Mouse (Mus musculus) ES-CJ7 (cell line): Measurements from ENCODE around the gene Hist1h2bg.
"Not testable (repeated sequence)": the region's sequence is repeated elsewhere in the genome, so short reads cannot be mapped to it uniquely, and the experiment has no call there.

Experiments
- DNase-seq: peaks from one replicate; pipeline ENCODE4 v3.0.0; 2011; ENCODE audit warnings: low read depth, low spot score

Gene Hist1h2bg

GRCm38 (mm10) chr13:23561883-23562659 lies 9.1 kb upstream of the Hist1h2bg start, which contains the start of gene Hist1h3e:
Gene Hist1h3e, minus strand, starts transcription at chr13:23562369.
- DNase-seq = peak; percentile 99

GRCm38 (mm10) chr13:23562699-23563462 lies 8.3 kb upstream of the Hist1h2bg start:
- peak; percentile 90 for DNase-seq

GRCm38 (mm10) chr13:23564482-23564881 lies 6.7 kb upstream of the Hist1h2bg start:
- no peak for DNase-seq

- DNase-seq = peak; percentile 56
Observed at GRCm38 (mm10) chr13:23570261-23571021, 755 bp upstream of the Hist1h2bg start.

- peak; percentile 67 for DNase-seq
Observed at GRCm38 (mm10) chr13:23571504-23572217, 465 bp downstream of the Hist1h2bg start.

GRCm38 (mm10) chr13:23572218-23573033 lies 1.2 kb downstream of the Hist1h2bg start:
- DNase-seq = peak; percentile 51

- DNase-seq = not testable (repeated sequence)
Observed at GRCm38 (mm10) chr13:23573034-23573897, 2.1 kb downstream of the Hist1h2bg start.

GRCm38 (mm10) chr13:23573898-23574524 lies 2.8 kb downstream of the Hist1h2bg start, which contains the start of the genes Hist1h2bf and Hist1h2ad:
Gene Hist1h2bf, minus strand, starts transcription at chr13:23574196.
Gene Hist1h2ad, plus strand, starts transcription at chr13:23574381.
- DNase-seq = peak; percentile 100

- DNase-seq = peak; percentile 59
Observed at GRCm38 (mm10) chr13:23574546-23575170, 3.5 kb downstream of the Hist1h2bg start.

- peak; percentile 91 for DNase-seq
Observed at GRCm38 (mm10) chr13:23575271-23575851, 4.2 kb downstream of the Hist1h2bg start, which contains the start of gene Hist1h3d. Gene Hist1h3d, plus strand, starts transcription at chr13:23575763.

- DNase-seq = peak; percentile 64
Observed at GRCm38 (mm10) chr13:23575864-23576313, 4.7 kb downstream of the Hist1h2bg start.

- peak; percentile 87 for DNase-seq
Observed at GRCm38 (mm10) chr13:23576351-23576881, 5.2 kb downstream of the Hist1h2bg start.

GRCm38 (mm10) chr13:23576906-23577639 lies 5.9 kb downstream of the Hist1h2bg start:
- no peak for DNase-seq

GRCm38 (mm10) chr13:23577835-23578234 lies 6.6 kb downstream of the Hist1h2bg start:
- DNase-seq = no peak

GRCm38 (mm10) chr13:23581408-23582218 lies 10.4 kb downstream of the Hist1h2bg start, which contains the start of gene Hist1h4d:
Gene Hist1h4d, plus strand, starts transcription at chr13:23581598.
- peak; percentile 97 for DNase-seq
